Mouse (Mus musculus) MEL (cell line): ENCODE data around the gene Ccdc125. TPM values are rescaled to one million over a fixed set of nuclear protein-coding genes. Genes with fewer than 3 reads are reported as not detected.
A peak's percentile ranks its signal among the peaks of the same experiment; 100 is the strongest.

Source experiments
- DNase-seq: peaks from one replicate; pipeline ENCODE4 v3.0.0; 2011; ENCODE audit warnings: low read depth, low spot score
- H3K27ac ChIP-seq: 2 replicates; pipeline ENCODE4 v1.5.1; 2012; ENCODE audit warnings: low read depth, mild to moderate bottlenecking, control low read depth, low read length, moderate library complexity; ENCODE audit not compliant: control insufficient read depth
- H3K27me3 ChIP-seq, 2 experiments: fragments of 150-350 bp in 1 of 2; sonication (generic) in 1 of 2; 2 replicates each; pipeline ENCODE4 v1.6.1; 2012; ENCODE audit warnings: low read length in 2 of 2, mild to moderate bottlenecking in 2 of 2, improper control_type of control experiment in 1 of 2, moderate library complexity in 1 of 2; ENCODE audit not compliant: insufficient read depth in 2 of 2, control insufficient read depth in 1 of 2
- H3K36me3 ChIP-seq, 2 experiments: 2 replicates each; pipeline ENCODE4 v1.6.1; 2012 to 2014; ENCODE audit warnings: low read length in 2 of 2, improper control_type of control experiment in 1 of 2, inconsistent platforms in 1 of 2, mild to moderate bottlenecking in 1 of 2; ENCODE audit not compliant: insufficient read depth in 2 of 2, control insufficient read depth in 1 of 2
- H3K4me1 ChIP-seq, 2 experiments: fragments of 150-350 bp in 1 of 2; sonication (generic) in 1 of 2; 2 replicates each; pipeline ENCODE4 v1.6.1; 2012; ENCODE audit warnings: low read length in 2 of 2, improper control_type of control experiment in 1 of 2, mild to moderate bottlenecking in 1 of 2; ENCODE audit not compliant: insufficient read depth in 2 of 2, control insufficient read depth in 1 of 2
- H3K4me3 ChIP-seq, 2 experiments: fragments of 150-350 bp in 1 of 2; sonication (generic) in 1 of 2; 2 replicates each; pipeline ENCODE4 v1.5.1; 2012; ENCODE audit warnings: low read depth in 2 of 2, low read length in 2 of 2, mild to moderate bottlenecking in 2 of 2, moderate library complexity in 2 of 2, control low read depth in 1 of 2, improper control_type of control experiment in 1 of 2; ENCODE audit not compliant: control insufficient read depth in 1 of 2, insufficient read depth in 1 of 2
- H3K79me2 ChIP-seq: 2 replicates; pipeline ENCODE4 v1.6.1; 2012; ENCODE audit warnings: mild to moderate bottlenecking, low read length, moderate library complexity; ENCODE audit not compliant: control insufficient read depth, poor library complexity, insufficient read depth
- H3K9ac ChIP-seq: 2 replicates; pipeline ENCODE4 v1.6.1; 2012; ENCODE audit warnings: low read depth, mild to moderate bottlenecking, control low read depth, low read length, moderate library complexity; ENCODE audit not compliant: control insufficient read depth, poor library complexity, severe bottlenecking
- H3K9me3 ChIP-seq: fragments of 150-350 bp; sonication (generic); replicated peaks from 2 replicates; pipeline ENCODE4 v1.6.1; 2012; ENCODE audit warnings: mild to moderate bottlenecking, low read length, improper control_type of control experiment, moderate library complexity; ENCODE audit not compliant: insufficient read depth
- CHD1 ChIP-seq: IDR thresholded peaks from 2 replicates; pipeline ENCODE4 v1.6.1; 2012; ENCODE audit warnings: low read depth, mild to moderate bottlenecking, inconsistent platforms, low read length, improper control_type of control experiment
- CHD2 ChIP-seq: IDR thresholded peaks from 2 replicates; pipeline ENCODE4 v1.6.1; 2011; ENCODE audit warnings: low read length, improper control_type of control experiment
- ELF1 ChIP-seq: IDR thresholded peaks from 2 replicates; pipeline ENCODE4 v1.6.1; 2014; ENCODE audit warnings: low read depth, mild to moderate bottlenecking, inconsistent platforms, low read length, improper control_type of control experiment, moderate library complexity
- EP300 ChIP-seq, 2 experiments: IDR thresholded peaks; 2 replicates each; pipeline ENCODE4 v1.6.1; 2011; ENCODE audit warnings: improper control_type of control experiment in 2 of 2, low read length in 2 of 2, low read depth in 1 of 2, mild to moderate bottlenecking in 1 of 2
- ETS1 ChIP-seq: IDR thresholded peaks from 2 replicates; pipeline ENCODE4 v1.6.1; 2012; ENCODE audit warnings: low read depth, mild to moderate bottlenecking, inconsistent platforms, low read length, improper control_type of control experiment, moderate library complexity
- GATA1 ChIP-seq: IDR thresholded peaks from 2 replicates; pipeline ENCODE4 v1.6.1; 2011; ENCODE audit warnings: low read depth, low read length, improper control_type of control experiment
- JUND ChIP-seq: IDR thresholded peaks from 2 replicates; pipeline ENCODE4 v1.6.1; 2011; ENCODE audit warnings: low read depth, mild to moderate bottlenecking, improper control_type of control experiment, low read length
- MXI1 ChIP-seq: IDR thresholded peaks from 2 replicates; pipeline ENCODE4 v1.6.1; 2011; ENCODE audit warnings: mild to moderate bottlenecking, low read depth, low read length, improper control_type of control experiment
- MYC ChIP-seq: IDR thresholded peaks from 2 replicates; pipeline ENCODE4 v1.6.1; 2011; ENCODE audit warnings: low read depth, mild to moderate bottlenecking, low read length, improper control_type of control experiment, moderate library complexity
- NELFE ChIP-seq: IDR thresholded peaks from 2 replicates; pipeline ENCODE4 v1.6.1; 2011; ENCODE audit warnings: low read depth, low read length, improper control_type of control experiment
- NRF1 ChIP-seq: IDR thresholded peaks from 2 replicates; pipeline ENCODE4 v1.6.1; 2014; ENCODE audit warnings: low read depth, mild to moderate bottlenecking, inconsistent platforms, low read length, improper control_type of control experiment, moderate library complexity; ENCODE audit not compliant: poor library complexity, insufficient read depth, severe bottlenecking
- RCOR1 ChIP-seq: IDR thresholded peaks from 2 replicates; pipeline ENCODE4 v1.6.1; 2012; ENCODE audit warnings: low read depth, mild to moderate bottlenecking, inconsistent platforms, low read length, improper control_type of control experiment
- TAL1 ChIP-seq: IDR thresholded peaks from 2 replicates; pipeline ENCODE4 v1.6.1; 2012; ENCODE audit warnings: mild to moderate bottlenecking, inconsistent platforms, low read length, moderate library complexity, mixed read lengths
- TCF12 ChIP-seq: IDR thresholded peaks from 2 replicates; pipeline ENCODE4 v1.6.1; 2014; ENCODE audit warnings: low read depth, mild to moderate bottlenecking, inconsistent platforms, low read length, improper control_type of control experiment, moderate library complexity
- USF2 ChIP-seq, 2 experiments: IDR thresholded peaks; 2 replicates each; pipeline ENCODE4 v1.6.1; 2011 to 2012; ENCODE audit warnings: improper control_type of control experiment in 2 of 2, low read length in 2 of 2, borderline replicate concordance in 1 of 2, inconsistent platforms in 1 of 2, low read depth in 1 of 2, mild to moderate bottlenecking in 1 of 2; ENCODE audit not compliant: insufficient read depth in 1 of 2
- ZKSCAN1 ChIP-seq: IDR thresholded peaks from 2 replicates; pipeline ENCODE4 v1.6.1; 2012; ENCODE audit warnings: low read depth, mild to moderate bottlenecking, inconsistent platforms, low read length, improper control_type of control experiment, moderate library complexity
- ZNF384 ChIP-seq: IDR thresholded peaks from 2 replicates; pipeline ENCODE4 v1.6.1; 2012; ENCODE audit warnings: low read depth, mild to moderate bottlenecking, inconsistent platforms, low read length, improper control_type of control experiment
- polyA plus RNA-seq, 2 experiments: library from polyadenylated mRNA; stranded (reverse) in 1 of 2; unstranded in 1 of 2; fragments of >175 nt in 1 of 2; fragments of >200 nt in 1 of 2; gene quantifications; 2 replicates each; pipeline versions ENCODE4 v1.2.1 to v1.2.4; 2012; ENCODE audit warnings: low replicate concordance in 2 of 2, low read depth in 1 of 2; ENCODE audit not compliant: insufficient read length in 2 of 2, insufficient read depth in 1 of 2, missing spikeins in 1 of 2
- total RNA-seq: library from RNA; depleted of rRNA; stranded (reverse); fragments of 300-350 nt; gene quantifications from 2 replicates; pipeline ENCODE4 v1.2.3, GENCODE M21; 2012

The Ccdc125 gene
- total and polyA plus RNA-seq, 3 experiments = 0.29 TPM; not detected in 2

- peaks cover 14 to 35% of the 10 kb centered on the region in 2 experiments for H3K36me3 ChIP-seq
- no peaks in the 10 kb centered on the region for H3K27me3 ChIP-seq
- no peak overlapping the region for H3K4me3 ChIP-seq
- no peak overlapping the region for H3K27ac ChIP-seq
- no peaks in the 10 kb centered on the region for H3K9me3 ChIP-seq
- peaks cover 0 to 3% of the 10 kb centered on the region in 2 experiments; a peak in 1 of 4 replicates for H3K4me1 ChIP-seq
- TF ChIP-seq MXI1 (no peak), EP300 (IDR thresholded peaks at IDR 0.05; ENCODE audit: low read depth in 1 of 2, low read length in 2 of 2) (no peak; a peak in 1 of 4 replicates), TCF12 (no peak), ELF1 (no peak), RCOR1 (no peak), GATA1 (0 out of 2 replicates have a peak, but pooled peaks have one; percentile 23), TAL1 (no peak), NELFE (no peak), ZNF384 (peak; percentile 80), JUND (no peak), CHD1 (no peak), CHD2 (no peak), USF2 (IDR thresholded peaks at IDR 0.05; ENCODE audit: borderline replicate concordance in 1 of 2, insufficient read depth in 1 of 2, low read depth in 1 of 2, low read length in 2 of 2) (no peak), NRF1 (no peak), ETS1 (peak; percentile 34; the same call in 1 of the 2 replicates)
- peak; percentile 66 for DNase-seq
- H3K79me2 ChIP-seq = no peaks in the 10 kb centered on the region
- H3K9ac ChIP-seq = no peak overlapping the region
Measured at GRCm38 (mm10) chr13:100634106-100634691, 35.3 kb upstream of the Ccdc125 start.

GRCm38 (mm10) chr13:100642471-100643209 lies 26.9 kb upstream of the Ccdc125 start:
- H3K79me2 ChIP-seq = no peaks in the 10 kb centered on the region
- no peaks in the 10 kb centered on the region for H3K27me3 ChIP-seq
- no peak overlapping the region for H3K9ac ChIP-seq
- no peak overlapping the region for H3K27ac ChIP-seq
- H3K9me3 ChIP-seq = no peaks in the 10 kb centered on the region
- H3K4me3 ChIP-seq = no peak overlapping the region
- no peak for DNase-seq
- TF ChIP-seq ZKSCAN1 (no peak), ZNF384 (peak; percentile 31; the same call in 1 of the 2 replicates), MYC (no peak)
- H3K4me1 ChIP-seq = no peaks in the 10 kb centered on the region
- H3K36me3 ChIP-seq = peaks cover 0 to 26% of the 10 kb centered on the region in 2 experiments; a peak in 2 of 4 replicates
